Mouse (Mus musculus): Measurements from ENCODE around the gene Ino80d.

Gene Ino80d

GRCm38 (mm10) chr1:62991021-62991420 lies 123.4 kb downstream of the Ino80d start:
- no peak for DNase-seq (ENCODE audit: low read depth, low spot score)

GRCm38 (mm10) chr1:62987561-62987960 lies 126.9 kb downstream of the Ino80d start:
- DNase-seq (ENCODE audit: low read depth, low spot score), result no peak

GRCm38 (mm10) chr1:62986267-62986666 lies 128.2 kb downstream of the Ino80d start:
- DNase-seq (ENCODE audit: low read depth, low spot score), result no peak

DNA sequence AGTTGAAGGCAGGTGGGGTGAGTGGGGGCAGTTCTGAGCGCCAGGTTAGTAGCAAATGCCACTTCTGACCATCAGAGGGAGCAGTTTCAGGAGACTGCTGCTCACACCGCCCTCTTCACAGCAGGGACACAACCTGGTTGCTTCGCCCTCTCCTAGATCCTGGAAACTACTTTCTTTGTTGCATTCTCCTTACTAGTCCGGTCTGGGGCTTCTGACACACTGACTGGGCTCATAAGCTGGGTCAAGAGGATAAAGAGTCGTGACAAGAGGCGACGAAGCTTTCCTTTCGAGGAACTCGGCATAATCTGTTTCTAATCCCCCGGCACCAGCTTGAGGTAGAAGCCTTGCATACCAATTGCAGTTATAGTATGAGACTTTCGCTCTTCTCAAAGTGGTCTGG lies 129.9 kb downstream of the Ino80d start:
- DNase-seq (ENCODE audit: low read depth, low spot score), result no peak

- no peak for DNase-seq (ENCODE audit: low read depth, low spot score)
These were observed 137.7 kb downstream of the Ino80d start for GRCm38 (mm10) chr1:62976742-62977141.

GRCm38 (mm10) chr1:62966885-62967284 lies 147.6 kb downstream of the Ino80d start:
- peak; percentile 6 for DNase-seq (ENCODE audit: low read depth, low spot score)

DNA sequence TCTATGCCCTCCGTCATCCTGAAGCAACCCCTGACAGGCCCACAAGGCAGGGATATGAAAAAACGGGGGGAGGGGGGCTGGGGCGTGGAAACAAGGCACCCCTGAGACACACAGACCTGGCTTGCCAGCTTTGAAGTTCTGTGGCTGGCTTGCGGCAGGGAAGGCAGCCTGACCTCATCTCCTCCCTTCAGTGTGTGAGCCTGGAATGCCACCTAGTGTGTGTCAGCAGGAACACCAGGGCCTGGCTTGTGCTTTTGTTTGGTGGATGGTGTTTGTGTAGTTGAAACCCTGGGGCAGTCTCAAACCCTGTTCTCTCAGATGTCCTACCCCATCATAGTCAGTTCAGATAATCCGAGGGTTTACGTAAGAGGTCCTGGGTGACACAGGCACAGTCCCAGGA lies 150.2 kb downstream of the Ino80d start:
- no peak for DNase-seq (ENCODE audit: low read depth, low spot score)

- no peak for DNase-seq (ENCODE audit: low read depth, low spot score)
These were observed 157.4 kb downstream of the Ino80d start for GRCm38 (mm10) chr1:62956942-62957645.

DNA sequence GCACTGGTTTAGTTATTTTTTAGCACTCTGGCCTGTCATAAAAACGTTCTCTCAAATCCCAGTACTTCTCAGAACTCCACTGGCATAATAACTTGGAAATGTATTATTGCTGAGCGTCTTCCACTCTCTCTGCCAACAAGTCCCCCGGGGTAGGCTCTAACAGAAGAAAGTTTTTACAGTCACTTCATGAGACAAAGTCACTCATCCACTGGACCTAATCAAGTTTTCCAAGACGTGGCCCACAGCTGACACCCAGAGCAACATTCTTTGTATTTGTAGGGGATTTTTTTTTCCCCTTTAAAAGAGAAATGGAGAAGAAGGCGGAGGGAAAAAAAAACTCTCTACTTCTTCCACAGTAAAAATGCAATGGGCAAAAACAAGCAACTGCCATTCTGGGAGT lies 157.9 kb downstream of the Ino80d start:
- no peak for DNase-seq (ENCODE audit: low read depth, low spot score)

- no peak for DNase-seq (ENCODE audit: low read depth, low spot score)
These were observed 159.1 kb downstream of the Ino80d start for GRCm38 (mm10) chr1:62955340-62955739.

GRCm38 (mm10) chr1:62953036-62953435 lies 161.4 kb downstream of the Ino80d start:
- DNase-seq (ENCODE audit: low read depth, low spot score), result no peak

- DNase-seq (ENCODE audit: low read depth, low spot score), result no peak
These were observed 162.1 kb downstream of the Ino80d start for GRCm38 (mm10) chr1:62952319-62952718.

DNA sequence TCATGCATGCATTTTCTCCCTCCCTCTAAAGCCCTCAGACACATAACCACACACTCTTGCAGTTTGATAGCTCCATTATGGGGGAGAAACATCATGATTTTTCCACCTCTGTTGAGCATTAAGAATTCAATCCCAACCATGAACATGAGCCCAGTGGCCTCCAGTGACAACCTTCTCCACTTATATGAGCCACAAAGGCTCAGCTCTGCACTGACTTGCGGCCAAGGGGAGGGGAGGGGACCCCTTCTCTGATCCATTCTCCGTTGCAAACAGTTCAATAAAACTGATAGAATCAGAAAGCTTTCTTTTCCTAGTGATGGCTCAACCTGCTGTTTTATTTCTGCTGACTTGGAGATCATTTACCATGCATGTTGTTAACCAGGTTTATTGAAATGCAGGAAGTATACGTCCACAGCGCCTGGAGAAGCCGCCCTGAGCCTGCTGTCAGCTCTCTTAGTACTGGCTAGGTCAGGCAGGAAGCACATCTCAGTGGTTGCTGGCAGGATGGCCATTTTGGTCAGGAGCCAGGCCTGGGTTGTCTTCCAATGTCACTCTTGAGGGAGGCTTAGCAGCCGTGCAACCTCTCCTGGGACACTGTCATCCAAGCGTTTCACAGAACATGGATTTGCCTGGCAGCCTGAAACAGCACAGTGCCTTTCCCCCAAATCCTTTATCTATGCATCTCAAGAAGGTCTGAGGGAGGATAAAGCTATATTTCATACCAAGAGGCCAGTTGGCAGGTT lies 163.2 kb downstream of the Ino80d start:
- no peak for DNase-seq (ENCODE audit: low read depth, low spot score)

DNA sequence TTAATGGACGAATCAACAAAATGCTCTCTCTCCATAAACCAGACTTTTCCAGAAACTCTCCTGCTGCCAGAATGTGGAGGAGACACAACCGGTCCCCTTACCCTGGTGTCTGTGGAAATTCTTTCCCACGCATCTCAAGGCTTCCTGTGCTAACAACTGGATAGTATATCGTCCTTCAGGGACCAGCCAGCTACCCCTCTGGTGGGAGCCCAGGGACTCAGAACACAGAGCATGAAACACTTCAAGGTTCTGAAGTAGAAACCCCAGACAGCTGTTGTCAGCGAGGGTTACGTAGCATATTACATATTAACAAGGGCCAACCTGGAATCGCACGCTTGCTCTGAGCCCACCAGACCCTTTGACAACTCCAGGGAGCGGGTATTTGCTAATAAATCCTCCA lies 163.9 kb downstream of the Ino80d start:
- no peak for DNase-seq (ENCODE audit: low read depth, low spot score)

- DNase-seq (ENCODE audit: low read depth, low spot score), result no peak
These were observed 166.7 kb downstream of the Ino80d start for GRCm38 (mm10) chr1:62947807-62948206.

DNA sequence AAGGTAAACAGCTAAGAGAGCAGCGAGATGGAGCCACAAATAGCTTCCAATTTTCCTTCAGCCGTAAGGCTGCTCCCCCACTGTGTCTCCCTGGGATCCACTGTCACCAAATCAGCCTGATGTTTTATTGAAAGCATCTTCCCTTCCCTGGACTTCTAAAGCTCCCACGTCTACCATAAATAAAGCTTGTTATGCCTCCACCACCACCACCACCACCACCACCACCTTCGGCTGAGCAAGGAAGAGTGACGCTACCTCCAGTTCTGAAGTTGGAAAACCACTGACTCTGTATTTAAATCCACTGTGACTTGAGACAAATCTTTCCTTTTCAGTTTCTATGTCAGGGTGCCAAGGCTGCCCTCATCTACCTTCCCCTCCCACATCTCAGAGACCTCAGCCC lies 167.5 kb downstream of the Ino80d start:
- no peak for DNase-seq (ENCODE audit: low read depth, low spot score)

- DNase-seq (ENCODE audit: low read depth, low spot score), result no peak
These were observed 179.6 kb downstream of the Ino80d start for GRCm38 (mm10) chr1:62934752-62935329.

GRCm38 (mm10) chr1:62934100-62934513 lies 180.4 kb downstream of the Ino80d start:
- DNase-seq (ENCODE audit: low read depth, low spot score), result no peak

GRCm38 (mm10) chr1:62933288-62934099 lies 181.0 kb downstream of the Ino80d start:
- no peak for DNase-seq (ENCODE audit: low read depth, low spot score)

DNA sequence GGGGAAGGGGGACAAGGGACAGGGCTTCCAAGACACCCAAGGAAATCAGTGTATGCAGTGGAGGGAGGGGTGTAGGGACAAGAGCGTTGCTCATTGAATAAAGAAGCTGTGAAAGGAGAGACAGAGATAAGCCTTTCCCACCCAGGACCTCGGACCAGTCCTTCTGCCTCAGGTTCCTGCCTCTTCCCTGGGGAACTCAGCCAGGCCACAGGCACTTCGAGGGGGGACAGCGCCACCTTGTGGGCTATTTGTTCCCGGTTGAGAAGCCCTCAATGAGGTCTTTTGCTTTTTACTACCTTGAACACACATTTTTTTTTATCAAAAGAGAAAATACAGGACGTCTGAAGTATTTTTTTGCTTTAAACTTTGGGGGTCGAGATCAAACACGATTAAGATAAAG lies 185.0 kb downstream of the Ino80d start:
- no peak for DNase-seq (ENCODE audit: low read depth, low spot score)

GRCm38 (mm10) chr1:62919219-62919618 lies 195.2 kb downstream of the Ino80d start:
- no peak for DNase-seq (ENCODE audit: low read depth, low spot score)

- DNase-seq (ENCODE audit: low read depth, low spot score), result no peak
These were observed 197.9 kb downstream of the Ino80d start for GRCm38 (mm10) chr1:62916609-62917008.

All from c-Kit-negative CD71-positive TER-119-positive erythroid progenitor cells, embryonic 14.5 days (primary cell).